Mouse (Mus musculus) testis, adult 2 months (tissue): ENCODE measurements around the gene Rps26.

Experiments
- CTCF ChIP-seq: fragments of 200-500 bp; IDR thresholded peaks from 2 replicates; pipeline ENCODE4 v1.5.1; 2012; ENCODE audit warnings: low read depth, mild to moderate bottlenecking, inconsistent platforms, low read length, moderate library complexity; ENCODE audit not compliant: control insufficient read depth, insufficient read depth, insufficient replicate concordance
- POLR2A ChIP-seq: fragments of 200-500 bp; IDR thresholded peaks from 2 replicates; pipeline ENCODE4 v1.6.1; 2012; ENCODE audit warnings: low read depth, mild to moderate bottlenecking, inconsistent platforms, low read length, moderate library complexity; ENCODE audit not compliant: control insufficient read depth

GRCm38 (mm10) chr10:128671148-128671547 is 44.6 kb upstream of the Rps26 start:
- TF ChIP-seq CTCF (no peak), POLR2A (no peak)
